Mouse (Mus musculus) CH12.LX (cell line): ENCODE measurements at regions not wholly inside any gene's neighbourhood (a gene's known extent, or its start where the extent isn't known, plus 50 kb on each side); places are given as distances from the start of the nearest gene placed in this dataset.

ENCODE experiments used
- DNase-seq: peaks from one replicate; pipeline ENCODE4 v3.0.0-alpha.2; 2013; ENCODE audit errors: extremely low read depth
- H3K27ac ChIP-seq: 2 replicates; pipeline ENCODE4 v1.5.1; 2012; ENCODE audit warnings: low read depth, mild to moderate bottlenecking, control low read depth, moderate library complexity; ENCODE audit not compliant: insufficient read depth
- H3K27me3 ChIP-seq: replicated peaks from 2 replicates; pipeline ENCODE3; 2012; ENCODE audit warnings: inconsistent platforms
- H3K36me3 ChIP-seq, 2 experiments: replicated peaks in 1 of 2; 2 replicates each; pipeline versions ENCODE3 to v1.6.1; 2012; ENCODE audit warnings: inconsistent platforms in 1 of 2, low read length in 1 of 2, mild to moderate bottlenecking in 1 of 2, mixed read lengths in 1 of 2, moderate library complexity in 1 of 2; ENCODE audit not compliant: control insufficient read depth in 1 of 2, insufficient read depth in 1 of 2
- H3K4me1 ChIP-seq, 2 experiments: 2 replicates each; pipeline ENCODE4 v1.6.1; 2012; ENCODE audit warnings: inconsistent platforms in 1 of 2, moderate library complexity in 1 of 2; ENCODE audit not compliant: insufficient read depth in 2 of 2, control insufficient read depth in 1 of 2
- H3K4me2 ChIP-seq: 2 replicates; pipeline ENCODE4 v1.6.1; 2012; ENCODE audit warnings: low read depth, mild to moderate bottlenecking, control low read depth; ENCODE audit not compliant: poor library complexity, insufficient read depth, severe bottlenecking
- H3K4me3 ChIP-seq, 3 experiments: fragments of 150-350 bp in 1 of 3; sonication (generic) in 1 of 3; replicated peaks in 1 of 3; 2 replicates each; pipeline versions ENCODE3 to v1.5.1; 2011 to 2012; ENCODE audit warnings: low read depth in 2 of 3, low read length in 2 of 3, mild to moderate bottlenecking in 2 of 3, moderate library complexity in 2 of 3, control low read depth in 1 of 3, improper control_type of control experiment in 1 of 3, inconsistent platforms in 1 of 3, mixed read lengths in 1 of 3; ENCODE audit not compliant: poor library complexity in 1 of 3
- H3K79me2 ChIP-seq: replicated peaks from 2 replicates; pipeline ENCODE4 v1.6.1; 2012; ENCODE audit warnings: mild to moderate bottlenecking, moderate library complexity; ENCODE audit not compliant: control insufficient read depth, poor library complexity, insufficient read depth, severe bottlenecking; ENCODE audit errors: extremely low read depth
- H3K9ac ChIP-seq: 2 replicates; pipeline ENCODE4 v1.6.1; 2012; ENCODE audit warnings: low read depth, mild to moderate bottlenecking, control low read depth, moderate library complexity; ENCODE audit not compliant: insufficient read depth
- H3K9me3 ChIP-seq: replicated peaks from 2 replicates; pipeline ENCODE3; 2012; ENCODE audit warnings: low read length, inconsistent platforms, mixed read lengths
- E2F4 ChIP-seq: IDR thresholded peaks from 2 replicates; pipeline ENCODE4 v1.6.1; 2011; ENCODE audit warnings: low read depth, low read length, improper control_type of control experiment; ENCODE audit not compliant: insufficient replicate concordance
- ELF1 ChIP-seq: IDR thresholded peaks from 2 replicates; pipeline ENCODE4 v1.6.1; 2014; ENCODE audit warnings: low read depth, mild to moderate bottlenecking, inconsistent platforms, low read length, improper control_type of control experiment
- GABPA ChIP-seq: IDR thresholded peaks from 2 replicates; pipeline ENCODE4 v1.6.1; 2012; ENCODE audit warnings: low read depth, low read length, improper control_type of control experiment, inconsistent platforms; ENCODE audit not compliant: insufficient replicate concordance
- HCFC1 ChIP-seq: IDR thresholded peaks from 2 replicates; pipeline ENCODE4 v1.6.1; 2012; ENCODE audit warnings: low read depth, mild to moderate bottlenecking, inconsistent platforms, low read length, improper control_type of control experiment
- JUND ChIP-seq: conservative IDR thresholded peaks from 2 replicates; pipeline ENCODE4 v1.6.1; 2011; ENCODE audit warnings: low read depth, low read length, improper control_type of control experiment
- KAT2A ChIP-seq: IDR thresholded peaks from 2 replicates; pipeline ENCODE4 v1.6.1; 2012; ENCODE audit warnings: low read length, improper control_type of control experiment, inconsistent platforms; ENCODE audit not compliant: insufficient replicate concordance
- MAFK ChIP-seq: IDR thresholded peaks from 2 replicates; pipeline ENCODE4 v1.6.1; 2011; ENCODE audit warnings: low read length, improper control_type of control experiment; ENCODE audit not compliant: insufficient replicate concordance
- MAX ChIP-seq: IDR thresholded peaks from 2 replicates; pipeline ENCODE4 v1.6.1; 2011; ENCODE audit warnings: low read length, improper control_type of control experiment
- MAZ ChIP-seq: IDR thresholded peaks from 2 replicates; pipeline ENCODE4 v1.6.1; 2012; ENCODE audit warnings: low read depth, mild to moderate bottlenecking, inconsistent platforms, low read length, improper control_type of control experiment, moderate library complexity
- MEF2A ChIP-seq: IDR thresholded peaks from 2 replicates; pipeline ENCODE4 v1.6.1; 2014; ENCODE audit warnings: low read depth, mild to moderate bottlenecking, inconsistent platforms, low read length, improper control_type of control experiment, borderline replicate concordance
- MXI1 ChIP-seq: IDR thresholded peaks from 2 replicates; pipeline ENCODE4 v1.6.1; 2011; ENCODE audit warnings: mild to moderate bottlenecking, low read depth, low read length, improper control_type of control experiment
- MYC ChIP-seq: IDR thresholded peaks from 2 replicates; pipeline ENCODE4 v1.6.1; 2011; ENCODE audit warnings: low read depth, mild to moderate bottlenecking, improper control_type of control experiment, low read length
- POLR2A ChIP-seq: IDR thresholded peaks from 2 replicates; pipeline ENCODE4 v1.6.1; 2011; ENCODE audit warnings: low read depth, mild to moderate bottlenecking, improper control_type of control experiment, low read length
- POLR2AphosphoS2 ChIP-seq: IDR thresholded peaks from 2 replicates; pipeline ENCODE4 v1.6.1; 2011; ENCODE audit warnings: low read depth, low read length, improper control_type of control experiment
- RAD21 ChIP-seq: IDR thresholded peaks from 2 replicates; pipeline ENCODE4 v1.6.1; 2011; ENCODE audit warnings: low read depth, mild to moderate bottlenecking, low read length, improper control_type of control experiment, moderate library complexity
- TBP ChIP-seq: conservative IDR thresholded peaks from 2 replicates; pipeline ENCODE4 v1.6.1; 2011; ENCODE audit warnings: low read depth, low read length, improper control_type of control experiment
- TCF12 ChIP-seq: IDR thresholded peaks from 2 replicates; pipeline ENCODE4 v1.6.1; 2014; ENCODE audit warnings: low read depth, mild to moderate bottlenecking, inconsistent platforms, low read length, improper control_type of control experiment
- UBTF ChIP-seq: IDR thresholded peaks from 2 replicates; pipeline ENCODE4 v1.6.1; 2012; ENCODE audit warnings: low read depth, mild to moderate bottlenecking, inconsistent platforms, low read length, improper control_type of control experiment, moderate library complexity
- USF1 ChIP-seq: IDR thresholded peaks from 2 replicates; pipeline ENCODE4 v1.6.1; 2014; ENCODE audit warnings: low read depth, mild to moderate bottlenecking, inconsistent platforms, low read length, improper control_type of control experiment
- ZKSCAN1 ChIP-seq: IDR thresholded peaks from 2 replicates; pipeline ENCODE4 v1.6.1; 2012; ENCODE audit warnings: low read depth, inconsistent platforms, low read length, improper control_type of control experiment, borderline replicate concordance
- ZMIZ1 ChIP-seq: IDR thresholded peaks from 2 replicates; pipeline ENCODE4 v1.6.1; 2012; ENCODE audit warnings: low read depth, mild to moderate bottlenecking, inconsistent platforms, low read length, improper control_type of control experiment
- ZNF384 ChIP-seq: IDR thresholded peaks from 2 replicates; pipeline ENCODE4 v1.6.1; 2012; ENCODE audit warnings: low read depth, low read length, improper control_type of control experiment, inconsistent platforms
- dilution Hi-C: fragments of 300-500 bp; cut with MboI; formaldehyde crosslinking; loops from 2 replicates; pipeline ENCODE4 v1.14.3; 2020; ENCODE audit warnings: low sequenced_read_pairs; ENCODE audit not compliant: extremely low pct_unique_long_range_greater_than_20kb, extremely low pct_ligation_motif_present
- in situ Hi-C: fragments of 300-500 bp; cut with MboI; formaldehyde crosslinking; loops from 3 replicates; pipeline ENCODE4 v1.14.3; 2019; ENCODE audit warnings: low sequenced_read_pairs, low pct_ligation_motif_present, low pct_unique_long_range_greater_than_20kb, mixed read lengths

GRCm38 (mm10) chr17:87501098-87501497 is 54.4 kb upstream of the Calm2 start:
- no peak for TF ChIP-seq POLR2AphosphoS2
- TF ChIP-seq ZMIZ1, result no peak
- no peak for TF ChIP-seq ZKSCAN1
- TF ChIP-seq MYC, result no peak
- TF ChIP-seq MEF2A, result no peak
- Histone ChIP-seq H3K4me1 (peaks cover 0 to 25% of the 10 kb centered on the region in 2 experiments; a peak in 2 of 4 replicates), H3K79me2 (no peaks in the 10 kb centered on the region), H3K36me3 (no peaks in the 10 kb centered on the region), H3K9me3 (no peaks in the 10 kb centered on the region), H3K4me2 (no peak overlapping the region), H3K9ac (no peak overlapping the region), H3K27me3 (no peaks in the 10 kb centered on the region), H3K27ac (no peak overlapping the region), H3K4me3 (no peak overlapping the region)
- dilution Hi-C loops (no loop called here), in situ Hi-C loops (loop anchor here (5.0 kb wide), 1 partner anchor 39 kb away; no protein-coding TSS in a partner anchor)
- no peak for DNase-seq

- in situ Hi-C loops, result loop anchor here (5.0 kb wide), 1 partner anchor 40 kb away; no protein-coding TSS in a partner anchor
- H3K79me2 ChIP-seq, result no peaks in the 10 kb centered on the region
These were observed 55.1 kb upstream of the Calm2 start for GRCm38 (mm10) chr17:87501687-87502387.

More at GRCm38 (mm10) chr17:87501687-87502387, 55.1 kb upstream of the Calm2 start:
- no peak overlapping the region for H3K27ac ChIP-seq
- TF ChIP-seq MAX (no peak), TCF12 (no peak), MXI1 (no peak), ZNF384 (no peak), KAT2A (no peak), ZMIZ1 (no peak), POLR2AphosphoS2 (no peak), UBTF (no peak), RAD21 (no peak), MAZ (no peak), POLR2A (no peak), MAFK (no peak), MYC (no peak), USF1 (no peak), JUND (no peak), TBP (no peak), E2F4 (no peak), ELF1 (no peak), GABPA (no peak), HCFC1 (no peak)
- H3K4me2 ChIP-seq, result no peak overlapping the region
- H3K9me3 ChIP-seq, result no peaks in the 10 kb centered on the region
- no peak overlapping the region for H3K4me3 ChIP-seq
- H3K27me3 ChIP-seq, result no peaks in the 10 kb centered on the region
- peak; percentile 21 for DNase-seq
- H3K4me1 ChIP-seq, result peaks cover 0 to 25% of the 10 kb centered on the region in 2 experiments; a peak in 2 of 4 replicates
- no peak overlapping the region for H3K9ac ChIP-seq
- H3K36me3 ChIP-seq, result no peaks in the 10 kb centered on the region
- dilution Hi-C loops, result no loop called here
